In genomic region chr13:34715437-34715838, GRCm38 (mm10) we compare ENCODE assay signal across 10 mouse cellular contexts. TPM values are rescaled to one million over a fixed set of nuclear protein-coding genes. Genes with fewer than 3 reads are reported as not detected.
DNase-seq lines count a peak whose midpoint lies in the region; ATAC-seq and TF ChIP-seq lines count a peak whose summit lies in the region.
"Had no signal": no experiment of that assay in that cellular context is flagged by ENCODE, and none has a peak within 500 bp of the region (broad histone marks: within the 10 kb centered on the region; RNA-seq: fewer than 3 reads in every experiment).

No protein-coding gene starts in this region.

- WGBS in limb, embryonic 13.5 days, result 47% methylated on average over 7 of the region's 7 CpGs
- WGBS in limb, embryonic 10.5 days, result 63% methylated on average over 7 of the region's 7 CpGs
- 57% methylated on average over 7 of the region's 7 CpGs for WGBS in liver, embryonic 11.5 days

- H3K9me3 ChIP-seq in limb, embryonic 13.5 days, result no peaks in the 10 kb centered on the region
- H3K9me3 ChIP-seq in limb, embryonic 10.5 days (replicated peaks), result no peaks in the 10 kb centered on the region
- H3K9me3 ChIP-seq in liver, embryonic 11.5 days (ENCODE audit: control insufficient read depth, low read length), result no peaks in the 10 kb centered on the region

- ATAC-seq in limb, embryonic 13.5 days (ENCODE audit: low FRiP score, low read depth), result peak; percentile 71
- ATAC-seq in megakaryocyte progenitor cell, adult 5-6 weeks (replicated peaks; ENCODE audit: poor library complexity), result peak; percentile 90
- ATAC-seq in liver, embryonic 11.5 days (replicated peaks; ENCODE audit: low FRiP score), result no peak

- H3K36me3 ChIP-seq in limb, embryonic 13.5 days, result no peaks in the 10 kb centered on the region
- no peaks in the 10 kb centered on the region for H3K36me3 ChIP-seq in limb, embryonic 10.5 days
- no peaks in the 10 kb centered on the region for H3K36me3 ChIP-seq in liver, embryonic 11.5 days (ENCODE audit: control insufficient read depth, insufficient read depth, low read length)

- TF ChIP-seq POLR2A in brain, embryonic 14.5 days (IDR thresholded peaks at IDR 0.05; ENCODE audit: borderline replicate concordance, extremely low read depth, insufficient read depth, insufficient read length, poor library complexity, severe bottlenecking), result no peak

- DNase-seq in limb, embryonic 10.5 days (ENCODE audit: low spot score), result no peak
- DNase-seq in brain, embryonic 14.5 days (ENCODE audit: low read depth), result peak; percentile 32
- DNase-seq in heart, postnatal 4 days, result peak; percentile 50
- DNase-seq in yolk sac, embryonic 10.5 days (ENCODE audit: low spot score), result no peak
- DNase-seq in thymus, postnatal 14 days, result no peak
- DNase-seq in liver, embryonic 11.5 days (ENCODE audit: low spot score), result no peak

- 0 out of 2 replicates have a peak, but pooled peaks cover 3% of the 10 kb centered on the region for H3K27me3 ChIP-seq in limb, embryonic 13.5 days
- no peaks in the 10 kb centered on the region for H3K27me3 ChIP-seq in limb, embryonic 10.5 days (ENCODE audit: low read depth, poor library complexity, severe bottlenecking)
- no peaks in the 10 kb centered on the region for H3K27me3 ChIP-seq in liver, embryonic 11.5 days (replicated peaks; ENCODE audit: control insufficient read depth, insufficient read depth, low read length)

- H3K27ac ChIP-seq in limb, embryonic 13.5 days, result no peak overlapping the region
- no peak overlapping the region for H3K27ac ChIP-seq in limb, embryonic 10.5 days
- no peak overlapping the region for H3K27ac ChIP-seq in liver, embryonic 11.5 days (ENCODE audit: low read depth, low read length)

- H3K4me2 ChIP-seq in limb, embryonic 13.5 days (replicated peaks), result no peak overlapping the region
- no peak overlapping the region for H3K4me2 ChIP-seq in liver, embryonic 11.5 days

- H3K4me3 ChIP-seq in limb, embryonic 13.5 days, result no peak overlapping the region
- H3K4me3 ChIP-seq in limb, embryonic 10.5 days, result no peak overlapping the region
- no peak overlapping the region for H3K4me3 ChIP-seq in liver, embryonic 11.5 days (ENCODE audit: low read depth, low read length)

- TF ChIP-seq CTCF in brain, embryonic 14.5 days (IDR thresholded peaks at IDR 0.05; ENCODE audit: borderline replicate concordance, extremely low read depth, insufficient read depth, insufficient read length), result no peak

- H3K9ac ChIP-seq in limb, embryonic 13.5 days, result no peak overlapping the region
- no peak overlapping the region for H3K9ac ChIP-seq in liver, embryonic 11.5 days (ENCODE audit: low read depth, low read length)

- 0 out of 2 replicates have a peak, but pooled peaks cover 10% of the 10 kb centered on the region for H3K4me1 ChIP-seq in limb, embryonic 13.5 days
- H3K4me1 ChIP-seq in limb, embryonic 10.5 days, result no peaks in the 10 kb centered on the region
- H3K4me1 ChIP-seq in liver, embryonic 11.5 days (replicated peaks; ENCODE audit: control insufficient read depth, insufficient read depth, low read length), result no peaks in the 10 kb centered on the region

RNA-seq across cellular contexts. Expression of gene Fam50b, which starts 19.2 kb away (rescaled TPM):
- not detected in 2 replicates for polyA plus RNA-seq in limb, embryonic 13.5 days (2015; fragmentation: Nextera tagmentation; extraction: Ambion mirVana)
- polyA plus RNA-seq in limb, embryonic 10.5 days (2016; fragmentation: Nextera tagmentation; extraction: Ambion mirVana), result 0.11 TPM in 1 of 2 replicates, not detected in the other
- 0.07 TPM in 1 of 2 replicates, not detected in the other for polyA plus RNA-seq in brain, embryonic 14.5 days (2012; rRNA removed)
- total RNA-seq in heart, postnatal 4 days (2021), result not detected
- not detected in 2 replicates for total RNA-seq in megakaryocyte progenitor cell, adult 5-6 weeks (2015)
- total RNA-seq in megakaryocyte progenitor cell, adult 5-6 weeks (2017), result not detected in 2 replicates
- not detected in 2 replicates for polyA plus RNA-seq in liver, embryonic 11.5 days (2014; fragmentation: Nextera tagmentation; extraction: Ambion mirVana)
- polyA plus RNA-seq: large intestine, adult 2 months; small intestine, adult 2 months had no signal

Comparison
In these comparisons a context has a peak if more than half of its experiments do, and no peak if none do; other contexts are left out.
1. DNase-seq: peak in brain, embryonic 14.5 days (single experiment) and heart, postnatal 4 days (single experiment); none in limb, embryonic 10.5 days (single experiment), yolk sac, embryonic 10.5 days (single experiment), thymus, postnatal 14 days (single experiment) and liver, embryonic 11.5 days (single experiment).